Mouse (Mus musculus) v-Abl transformed pro-B cells (cell line): ENCODE data around the gene Lrrc4c.

Experiments used
- in situ Hi-C, 2 experiments: fragments of 400-800 bp; cut with MboI; formaldehyde crosslinking; loops; one replicate each; pipeline ENCODE4 v1.15.1; 2025; ENCODE audit not compliant: unreplicated experiment in 2 of 2

The Lrrc4c gene

DNA sequence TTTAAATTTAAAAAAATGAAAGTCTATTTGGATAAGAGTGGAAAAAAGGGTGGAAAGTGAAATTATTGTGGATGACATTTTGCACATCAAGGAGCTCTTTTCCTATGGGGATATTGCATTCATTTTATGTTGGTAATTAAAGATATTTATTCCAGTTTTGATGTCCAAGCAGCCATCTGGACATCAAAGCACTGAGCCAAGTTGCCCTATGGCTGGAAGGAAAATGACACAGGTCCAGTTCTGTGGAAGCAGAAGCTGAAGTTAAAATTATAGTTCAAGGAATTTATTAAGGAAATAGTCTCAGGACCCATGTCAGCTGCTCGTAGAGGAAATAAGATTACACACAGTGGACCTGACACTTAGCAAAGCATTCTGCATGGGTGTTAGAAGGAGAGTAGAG is 187.7 kb downstream of the Lrrc4c start:
- in situ Hi-C loops = no loop called here

DNA sequence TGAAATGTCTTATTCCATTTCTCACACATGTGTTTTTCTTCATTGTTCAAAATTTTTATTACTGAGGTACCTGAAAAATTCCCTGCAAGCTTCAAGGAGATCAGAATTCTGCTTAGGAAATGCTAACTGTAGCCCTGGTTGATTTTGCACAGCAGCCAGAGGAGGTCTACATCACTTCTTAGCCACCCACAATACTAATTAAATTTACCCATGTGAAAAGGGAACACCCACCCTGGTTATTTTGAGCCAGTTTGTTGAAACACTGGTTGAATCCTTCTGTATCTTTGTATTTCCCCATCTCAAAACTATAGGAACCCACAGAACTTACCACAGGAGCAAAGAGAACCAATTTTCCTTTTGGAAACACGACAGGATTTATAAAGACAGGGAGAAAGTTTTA is 191.0 kb downstream of the Lrrc4c start:
- in situ Hi-C loops = no loop called here

DNA sequence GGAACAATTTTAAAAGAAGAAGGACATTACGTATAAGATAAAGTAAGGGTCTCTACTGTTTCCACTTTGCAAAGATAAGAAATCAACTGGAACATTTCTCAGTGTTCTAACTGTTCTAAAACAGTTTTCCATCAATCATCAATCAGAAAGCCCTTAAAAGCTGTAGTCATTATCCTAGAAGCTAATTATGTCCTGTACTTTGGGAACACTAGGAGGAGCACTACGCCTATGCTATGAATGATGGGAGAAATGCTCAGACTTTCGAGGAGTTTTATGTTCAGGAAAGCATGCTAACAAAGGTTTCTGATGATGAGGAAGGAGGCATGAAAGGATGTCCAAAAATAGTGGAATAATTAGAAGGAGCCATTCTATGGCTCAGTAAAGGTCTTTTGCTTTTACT is 219.5 kb downstream of the Lrrc4c start:
- in situ Hi-C loops = no loop called here

- in situ Hi-C loops = no loop called here
Observed at GRCm38 (mm10) chr2:96547171-96547570, 229.2 kb downstream of the Lrrc4c start.

DNA sequence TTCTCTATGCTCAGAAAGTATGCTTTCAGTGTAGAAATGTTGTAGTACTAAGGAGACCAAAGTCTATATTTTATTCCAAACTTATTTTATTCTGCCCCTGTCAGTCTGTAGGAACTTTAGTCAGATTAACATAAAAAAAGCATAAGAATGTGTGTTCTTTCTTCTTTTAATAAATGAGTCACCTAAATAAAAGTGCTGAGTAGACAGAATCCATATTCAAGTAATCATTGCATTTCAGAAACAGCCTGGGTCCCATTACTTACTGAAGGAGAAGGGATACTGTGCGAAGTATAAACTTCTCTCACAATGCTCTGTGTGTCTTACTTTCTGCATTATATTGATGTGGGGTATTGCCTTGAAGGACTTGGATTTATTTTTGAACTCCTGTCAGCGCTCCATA is 255.8 kb downstream of the Lrrc4c start:
- in situ Hi-C loops = no loop called here

DNA sequence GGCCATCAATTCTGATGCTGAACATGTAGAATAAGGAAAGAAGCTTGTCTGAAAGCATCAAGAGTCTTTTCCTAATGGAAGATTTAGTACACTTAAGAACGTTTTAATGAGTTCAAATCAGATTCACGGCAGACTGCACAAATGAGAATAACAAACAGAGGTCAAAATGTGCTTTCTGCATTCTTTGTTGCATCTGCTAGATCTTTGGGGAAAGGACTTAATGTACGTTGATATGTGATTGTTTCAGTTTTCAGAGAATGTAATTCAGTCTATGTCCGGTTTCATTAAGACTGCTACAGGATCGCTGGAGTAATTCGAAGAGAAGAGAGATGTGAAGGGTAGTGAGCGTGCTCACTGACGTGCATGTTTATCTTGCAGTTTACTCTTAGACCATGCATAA is 259.7 kb downstream of the Lrrc4c start:
- in situ Hi-C loops = no loop called here

- in situ Hi-C loops = no loop called here
Observed at GRCm38 (mm10) chr2:96580136-96580733, 262.3 kb downstream of the Lrrc4c start.

- in situ Hi-C loops = no loop called here
Observed at GRCm38 (mm10) chr2:96585665-96586064, 267.7 kb downstream of the Lrrc4c start.

- in situ Hi-C loops = no loop called here
Observed at GRCm38 (mm10) chr2:96604801-96605200, 286.8 kb downstream of the Lrrc4c start.

DNA sequence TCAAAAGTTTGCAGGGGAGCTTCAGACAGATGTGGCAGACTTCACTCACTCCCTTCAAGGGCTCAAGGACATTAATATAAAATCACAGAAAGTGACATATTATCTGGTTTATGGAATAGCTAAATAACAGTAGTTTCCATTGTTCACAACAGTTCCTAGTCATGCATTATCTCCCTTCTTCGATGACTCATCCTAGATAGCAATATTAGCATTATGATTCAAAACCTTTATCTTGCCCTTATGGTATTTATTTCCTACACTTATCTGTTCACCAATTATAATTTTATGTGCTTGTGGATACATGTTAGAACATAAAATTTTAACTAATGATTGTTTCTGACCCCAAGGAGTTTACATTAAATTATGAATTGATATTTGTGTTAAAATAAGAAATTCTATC is 296.2 kb downstream of the Lrrc4c start:
- in situ Hi-C loops = no loop called here

DNA sequence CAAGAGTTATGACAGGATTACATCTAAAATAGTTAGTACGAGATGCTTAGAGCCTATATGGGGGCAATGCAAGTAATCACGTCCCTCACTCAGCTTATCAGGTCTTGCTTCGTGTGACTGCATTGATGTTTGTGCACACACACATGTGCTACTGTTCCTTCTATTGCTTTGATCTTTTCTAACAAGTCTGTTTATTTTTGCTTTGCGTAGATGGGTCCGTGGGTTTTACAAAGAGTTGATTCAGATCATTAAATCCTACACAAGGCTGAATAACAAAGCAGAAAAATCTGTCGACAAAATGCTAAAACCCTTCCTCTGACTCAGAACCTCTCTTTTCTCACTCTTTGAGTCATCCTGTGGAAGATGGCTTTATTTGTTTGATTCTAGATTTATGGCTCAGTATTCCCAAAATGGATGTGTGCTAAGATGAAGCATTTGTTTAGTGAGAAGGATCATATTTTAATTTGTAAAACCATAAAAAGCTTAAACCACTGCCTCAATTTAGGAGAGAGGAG is 300.8 kb downstream of the Lrrc4c start:
- in situ Hi-C loops = no loop called here

DNA sequence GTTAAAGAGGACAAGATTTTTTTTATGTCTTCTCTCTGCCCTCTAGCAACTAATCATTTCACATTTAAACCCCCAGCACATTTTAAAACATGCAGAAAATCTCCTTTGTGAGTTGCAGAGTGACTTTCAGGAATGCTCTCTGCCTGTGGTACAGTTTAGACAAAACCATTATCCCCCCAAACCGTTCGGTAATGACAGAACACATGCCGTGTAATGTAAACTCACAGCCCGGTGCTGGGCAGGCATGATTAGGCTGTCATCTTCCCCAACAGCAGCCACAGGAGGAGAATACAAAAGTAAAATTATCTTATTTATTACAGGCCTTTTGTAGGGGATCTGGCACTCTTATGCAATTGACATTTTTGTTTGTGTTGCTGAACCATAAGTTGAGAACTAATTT is 349.1 kb downstream of the Lrrc4c start:
- in situ Hi-C loops = no loop called here

DNA sequence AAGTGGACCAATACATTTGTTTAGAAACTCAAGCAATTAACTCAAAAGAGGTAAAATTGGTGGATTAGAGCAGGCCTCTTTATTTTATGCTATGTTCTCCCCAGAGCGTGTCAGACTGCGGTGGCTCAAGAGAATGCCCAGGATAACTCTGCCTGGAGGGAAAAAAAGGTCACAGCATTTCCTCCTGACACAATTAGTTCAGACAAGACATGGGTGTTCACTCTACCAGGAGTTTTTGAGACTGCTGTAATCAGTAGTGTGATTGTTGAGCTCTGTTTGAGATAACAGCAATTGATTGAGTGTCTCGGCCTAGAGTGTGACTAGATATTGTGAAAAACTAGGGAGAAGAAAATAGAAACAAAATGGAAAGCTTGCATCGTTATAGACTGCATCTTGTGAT is 363.8 kb downstream of the Lrrc4c start:
- in situ Hi-C loops = no loop called here

- in situ Hi-C loops = no loop called here
Observed at GRCm38 (mm10) chr2:96685328-96685727, 367.4 kb downstream of the Lrrc4c start.

DNA sequence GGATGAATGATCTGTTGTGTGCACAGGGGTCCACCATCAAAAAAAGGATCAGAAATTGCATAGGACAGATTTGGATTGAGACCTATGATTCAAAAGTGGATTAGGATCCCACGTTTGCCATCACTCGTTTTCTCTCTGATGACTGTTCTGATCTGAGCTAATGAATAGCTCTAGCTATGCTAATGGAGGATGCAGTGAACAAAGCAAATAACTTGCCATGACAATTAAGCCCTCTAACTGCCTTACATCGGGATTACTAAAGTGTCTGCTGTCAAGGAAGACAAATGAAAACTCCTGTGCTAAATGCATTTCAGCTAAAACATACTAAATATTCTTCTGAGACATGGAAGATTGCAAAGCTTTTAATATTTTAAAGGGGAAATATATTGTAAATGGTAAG is 387.0 kb downstream of the Lrrc4c start:
- in situ Hi-C loops = no loop called here

DNA sequence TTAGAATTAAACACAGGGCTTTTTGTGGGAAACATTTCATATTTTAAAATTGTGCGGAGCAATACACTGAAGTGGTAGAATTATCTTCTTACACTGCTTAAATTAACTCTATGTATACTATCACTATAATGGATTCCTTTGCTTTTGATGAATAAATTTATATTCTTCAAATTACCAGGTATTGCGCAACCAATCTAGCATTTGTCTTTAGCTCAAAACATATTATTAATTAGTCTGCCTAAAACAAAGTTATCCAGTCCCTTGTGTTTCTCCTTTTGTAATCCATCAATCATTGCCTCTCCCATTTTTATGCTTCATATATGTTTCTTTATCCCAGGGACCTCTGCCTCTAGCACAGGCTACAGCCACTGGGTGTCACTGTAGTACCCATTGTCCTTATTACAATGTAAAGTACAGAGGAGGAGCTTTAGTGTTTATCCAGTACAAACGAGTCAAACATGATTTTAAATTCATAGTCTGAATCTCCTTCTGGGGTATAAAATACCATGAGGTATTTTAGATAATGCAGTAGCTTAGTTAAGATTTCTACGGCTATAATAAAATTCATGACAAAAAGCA is 389.9 kb downstream of the Lrrc4c start:
- in situ Hi-C loops = no loop called here

DNA sequence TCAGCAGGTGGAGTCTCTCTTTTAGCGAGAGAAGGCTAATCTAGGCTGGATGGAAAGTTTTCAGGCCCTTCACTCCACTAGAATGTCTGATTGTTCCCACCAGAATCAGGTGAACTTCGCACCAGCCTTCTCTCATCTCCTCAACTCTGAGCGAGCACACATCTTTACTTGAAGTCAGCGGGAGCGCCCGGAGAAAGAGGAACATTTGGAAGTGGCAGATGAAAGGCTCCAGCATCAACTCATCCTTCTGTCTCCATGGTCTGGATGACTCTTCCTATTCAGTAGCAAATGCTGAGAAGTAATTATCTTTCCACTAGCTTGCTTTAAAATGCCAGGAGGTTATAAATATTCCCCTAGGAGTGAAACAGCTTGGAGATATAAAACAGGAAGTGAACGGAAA is 396.6 kb downstream of the Lrrc4c start:
- in situ Hi-C loops = no loop called here

GRCm38 (mm10) chr2:96717353-96717752 is 399.4 kb downstream of the Lrrc4c start:
- in situ Hi-C loops = no loop called here

GRCm38 (mm10) chr2:96723395-96723794 is 405.4 kb downstream of the Lrrc4c start:
- in situ Hi-C loops = no loop called here

GRCm38 (mm10) chr2:96736081-96736480 is 418.1 kb downstream of the Lrrc4c start:
- in situ Hi-C loops = no loop called here

- in situ Hi-C loops = no loop called here
Observed at GRCm38 (mm10) chr2:96755066-96755465, 437.1 kb downstream of the Lrrc4c start.

DNA sequence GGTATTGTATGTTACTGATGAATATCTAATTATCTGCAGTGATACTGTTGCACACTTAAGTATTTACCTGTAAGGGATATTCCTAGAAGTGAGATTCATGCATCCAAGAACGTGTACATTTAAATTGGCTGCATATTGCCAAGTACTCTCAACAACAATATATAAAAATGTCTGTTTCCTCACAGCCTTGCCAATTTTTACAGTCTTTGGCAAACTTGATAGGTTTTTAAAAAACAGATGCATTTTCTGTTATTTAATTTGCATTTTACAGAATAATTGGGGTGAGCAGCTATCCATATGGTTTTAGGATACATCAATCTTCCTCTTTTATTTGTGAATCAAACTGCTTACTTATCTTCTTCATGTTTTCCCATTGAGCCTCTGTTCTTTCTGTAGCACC is 439.7 kb downstream of the Lrrc4c start:
- in situ Hi-C loops = no loop called here

DNA sequence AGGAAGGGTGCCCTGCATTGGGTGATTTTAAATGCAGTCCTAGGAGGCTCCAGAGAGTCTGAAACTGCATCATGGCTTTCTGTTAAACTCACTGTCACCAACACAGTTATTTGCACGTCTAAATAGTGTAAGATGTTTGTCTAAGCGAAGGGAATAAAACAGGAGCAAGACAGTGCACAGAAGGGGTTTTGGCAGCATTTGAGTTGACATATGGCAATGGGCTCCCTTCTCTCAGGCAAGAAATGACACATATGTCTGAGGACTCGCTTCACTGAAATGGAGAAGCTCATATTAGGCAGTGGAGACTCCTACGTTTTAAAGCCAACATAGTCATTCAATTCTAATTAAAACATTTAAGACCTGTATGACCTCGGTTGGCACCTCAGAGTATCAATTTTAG is 445.6 kb downstream of the Lrrc4c start:
- in situ Hi-C loops = no loop called here
